Mouse (Mus musculus): Measurements from ENCODE around the gene Cdc42ep4.

Gene Cdc42ep4

DNA sequence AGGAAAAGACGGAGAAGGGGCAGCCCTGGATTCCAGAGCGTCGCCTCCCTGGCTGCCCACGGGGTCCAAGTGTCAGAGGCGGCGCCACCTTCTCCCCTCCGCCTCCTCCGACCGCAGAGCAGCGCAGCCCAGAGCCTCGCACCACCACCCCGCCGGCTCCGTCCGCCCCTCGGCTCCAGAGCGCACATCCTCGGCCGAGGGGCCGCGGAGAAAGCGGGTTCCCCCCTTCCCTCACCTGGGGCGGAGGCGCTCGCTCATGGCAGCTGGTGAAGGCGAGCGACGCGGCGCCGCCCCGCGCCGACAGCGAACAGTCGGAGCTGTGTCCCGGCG is 68.1 kb downstream of the Cdc42ep4 start:
- no peak for DNase-seq (ENCODE audit: low spot score in 2 of 2)

DNA sequence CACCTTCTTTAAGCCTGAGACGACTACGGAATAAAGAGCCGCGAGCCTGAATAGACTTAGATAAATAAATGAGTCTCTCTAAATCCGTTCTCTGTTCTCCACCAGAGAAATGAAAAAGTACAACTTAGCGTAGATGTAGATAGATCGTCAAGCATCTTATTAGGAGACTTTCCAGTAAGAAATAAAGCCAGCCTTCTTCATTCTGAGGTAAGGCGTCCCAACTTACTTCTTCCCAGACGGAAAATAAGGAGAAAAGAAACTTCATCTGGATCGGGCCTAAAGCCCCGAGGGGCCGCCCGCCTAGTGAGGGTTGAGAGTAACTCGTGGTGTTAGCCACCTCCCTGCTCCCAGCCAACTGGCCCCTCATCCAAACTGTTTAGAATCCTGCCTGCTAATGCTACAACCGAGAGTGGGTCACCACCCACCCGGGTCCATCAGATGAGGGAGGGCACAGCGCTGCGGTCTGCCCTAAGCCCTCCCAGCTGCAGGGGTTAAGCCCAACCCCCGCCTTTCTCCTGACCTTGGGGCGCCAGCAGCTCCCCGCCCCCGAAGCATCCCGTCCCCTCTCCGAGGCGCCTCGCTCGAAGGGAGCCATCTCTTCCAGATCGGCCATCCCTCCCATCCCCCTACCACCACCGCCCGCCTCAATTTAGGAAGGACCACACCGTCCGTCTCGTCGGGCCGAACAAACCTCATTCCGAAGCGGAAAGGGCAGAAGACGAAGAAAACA is 68.6 kb downstream of the Cdc42ep4 start:
- DNase-seq (ENCODE audit: low spot score in 2 of 2), result peak; percentile 18 to 22

DNA sequence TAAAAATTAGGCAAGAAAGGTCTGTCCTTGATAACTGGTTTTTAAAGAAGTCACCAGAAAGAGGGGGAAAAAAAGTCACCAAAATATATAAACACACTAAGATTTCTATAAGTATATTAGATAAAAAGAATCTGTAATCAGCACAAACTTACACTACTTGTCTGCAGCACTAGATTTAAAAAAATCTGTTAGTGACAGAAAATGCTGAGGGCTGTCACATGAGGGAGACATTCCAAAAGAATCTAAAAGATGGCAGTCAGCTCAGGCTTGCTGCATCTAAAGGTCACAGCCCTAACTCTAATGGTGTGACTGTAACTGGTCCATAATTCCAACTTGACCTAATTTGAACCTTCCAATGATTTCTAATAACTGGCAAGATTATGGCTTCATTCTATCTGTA is 69.7 kb downstream of the Cdc42ep4 start:
- no peak for DNase-seq (ENCODE audit: low spot score in 2 of 2)

DNA sequence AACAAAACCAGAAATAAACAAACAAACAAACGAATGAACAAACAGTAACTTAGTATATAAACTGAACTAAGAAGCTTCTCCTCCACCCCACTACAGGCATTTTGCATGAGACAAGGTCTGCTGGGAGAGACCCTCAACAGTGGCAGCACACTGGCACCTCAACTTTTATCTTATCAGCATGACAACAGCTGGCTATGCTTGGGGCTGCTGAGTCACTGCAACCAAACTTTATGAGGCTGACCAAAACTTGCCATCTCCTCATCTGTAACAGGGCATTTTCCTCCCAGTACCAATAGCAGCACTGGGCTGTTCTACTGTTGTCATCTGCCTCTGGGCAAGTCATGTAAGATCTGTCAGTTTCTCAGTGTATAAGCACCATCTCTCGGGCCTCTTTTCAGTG is 70.7 kb downstream of the Cdc42ep4 start:
- no peak for DNase-seq (ENCODE audit: low spot score in 2 of 2)

DNA sequence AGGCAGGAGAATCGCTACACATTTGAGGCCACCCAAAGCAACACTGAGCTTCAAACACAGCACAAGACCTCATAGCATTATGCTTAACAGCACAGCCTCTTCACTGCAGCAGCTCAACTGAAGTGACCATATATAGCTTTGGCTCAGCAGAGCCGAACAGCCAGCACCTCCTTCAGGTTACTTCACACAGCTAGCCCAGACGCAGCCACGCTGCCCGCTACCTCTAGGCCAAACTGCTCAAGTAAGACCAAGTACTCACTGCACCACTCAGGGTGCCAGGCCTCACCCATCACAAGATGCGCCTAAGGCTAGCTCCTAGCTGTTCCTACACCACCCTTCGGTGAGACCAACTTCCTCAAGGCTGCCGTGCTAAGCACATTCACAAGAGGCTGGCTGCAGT is 73.3 kb downstream of the Cdc42ep4 start:
- no peak for DNase-seq (ENCODE audit: low spot score in 2 of 2)

DNA sequence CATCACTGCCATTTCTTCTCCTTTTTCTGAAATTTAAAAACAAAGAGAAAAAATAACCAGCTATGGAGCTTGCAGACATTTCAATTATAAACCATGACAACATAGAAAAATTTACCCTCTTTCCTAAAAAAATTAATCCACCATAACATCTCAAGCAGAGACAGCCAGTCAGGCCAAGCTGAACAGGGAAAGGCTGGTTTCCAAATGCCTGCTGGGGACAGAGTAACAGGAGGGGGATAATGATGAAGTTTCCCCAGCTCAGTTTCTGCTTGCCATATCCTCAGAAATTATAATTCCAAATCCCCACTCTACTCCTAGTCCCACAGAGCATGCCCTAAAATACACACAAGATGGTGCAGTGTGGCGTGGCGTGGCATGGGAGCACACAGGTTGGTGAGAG is 74.3 kb downstream of the Cdc42ep4 start:
- DNase-seq (ENCODE audit: low spot score in 2 of 2), result no peak

Measured in urinary bladder, postnatal 36 days (tissue).